Mouse (Mus musculus): Measurements from ENCODE around the gene Slitrk6.

Slitrk6 gene

DNA sequence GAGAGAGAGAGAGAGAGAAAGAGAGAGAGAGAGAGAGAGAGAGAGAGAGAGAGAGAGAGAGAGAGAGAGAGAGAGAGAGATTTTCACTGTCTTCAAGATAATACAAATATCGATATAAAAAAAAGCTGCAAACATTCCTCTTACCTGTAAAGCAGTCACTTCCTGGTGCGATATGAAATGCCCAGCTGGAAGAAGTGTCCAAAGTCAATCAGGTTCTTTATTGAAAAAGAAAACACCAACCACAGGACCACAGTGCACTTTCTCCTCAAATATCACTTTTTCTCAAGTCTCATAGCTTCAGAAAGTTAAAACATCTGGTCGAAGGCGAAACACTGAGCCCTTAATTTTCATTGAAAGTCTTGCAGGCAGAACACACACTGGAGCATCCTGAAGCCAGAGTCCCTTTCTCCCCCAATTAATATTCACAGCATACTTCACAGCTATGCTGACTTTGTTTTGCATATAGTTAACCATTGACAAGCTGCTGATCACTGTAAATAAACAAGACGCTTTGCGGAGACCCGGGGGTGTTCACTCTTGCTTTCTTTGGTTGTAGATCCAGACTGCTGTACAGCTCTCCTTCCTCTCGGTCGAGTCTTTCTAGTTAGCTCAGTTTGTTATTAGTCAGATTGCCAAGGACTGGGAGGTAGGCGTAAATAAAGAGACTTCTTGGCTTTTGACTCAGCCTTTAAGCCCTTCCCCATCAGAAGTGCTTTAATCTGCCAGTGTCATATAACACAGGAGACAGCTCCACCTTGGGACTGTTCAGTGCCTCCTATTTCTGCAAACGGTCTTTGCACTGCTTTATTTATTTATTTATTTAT, at the start of gene Slitrk6:
TSS of gene Slitrk6 (minus strand) at position 666 of the 824 bp plus-strand sequence.
- DNase-seq (ENCODE audit: extremely low spot score), result peak; percentile 42

DNA sequence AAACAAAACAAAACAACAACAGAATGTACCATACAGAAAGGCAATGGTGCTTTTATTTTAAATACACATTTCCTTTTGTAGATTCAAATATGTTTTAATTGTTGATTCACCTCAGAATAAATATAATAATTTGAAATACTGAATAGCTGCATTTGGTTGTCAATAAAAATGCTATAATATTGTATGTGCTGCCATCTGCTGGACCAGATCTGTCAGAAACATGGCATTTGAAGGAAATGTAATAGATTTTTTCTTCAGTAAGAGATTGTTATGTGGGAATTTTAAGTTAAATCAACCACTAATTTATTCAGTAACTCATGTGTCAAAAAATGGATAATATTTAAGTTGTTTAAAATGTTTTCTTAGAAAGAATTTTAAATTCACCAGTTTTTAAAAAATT, 22.6 kb upstream of the Slitrk6 start:
- DNase-seq (ENCODE audit: extremely low spot score), result no peak

DNA sequence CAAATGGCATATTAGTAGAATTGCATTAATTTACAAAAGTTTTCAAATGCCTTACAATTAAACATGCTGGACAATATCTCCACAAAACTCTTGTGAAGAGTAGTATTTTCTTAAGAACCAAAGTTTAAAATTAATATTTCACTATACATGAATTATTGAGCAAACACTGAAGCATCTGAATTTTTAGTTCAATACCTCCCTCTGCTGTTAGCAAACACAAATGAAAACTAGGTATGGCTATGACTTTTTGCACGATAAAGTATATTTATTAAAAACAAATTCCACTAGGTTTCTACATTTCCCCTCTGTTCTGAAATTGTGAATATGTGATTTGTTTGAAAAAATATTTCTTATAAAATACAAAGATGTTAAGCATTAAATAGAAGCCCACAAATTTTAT, 15.7 kb upstream of the Slitrk6 start:
- no peak for DNase-seq (ENCODE audit: extremely low spot score)

DNA sequence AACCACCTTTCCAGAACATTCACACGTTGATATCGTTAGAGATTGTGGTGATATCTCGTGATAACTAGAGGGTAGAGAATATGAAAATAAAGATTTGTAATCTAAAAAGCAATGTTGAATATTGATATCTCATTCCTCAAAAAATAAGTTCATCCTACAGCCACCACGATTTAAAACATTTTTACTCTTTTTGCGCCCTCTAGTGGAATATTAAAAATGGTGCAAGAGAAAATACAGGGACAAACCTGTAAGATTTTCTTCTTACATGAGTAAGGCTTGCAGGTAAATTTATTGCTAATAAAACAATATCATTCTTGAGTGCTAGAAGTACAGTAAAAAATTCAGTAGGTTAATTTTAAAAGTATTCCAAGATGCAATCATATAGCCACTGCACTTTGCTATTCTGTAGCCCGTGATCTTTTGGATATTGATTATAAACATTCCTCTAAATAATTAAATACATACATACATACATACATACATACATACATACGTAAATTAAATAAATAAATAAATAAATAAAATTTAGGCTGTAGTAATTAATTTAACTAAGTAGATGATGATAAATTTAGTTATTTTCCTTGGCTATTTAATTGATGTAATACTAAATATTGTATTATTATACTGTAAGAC, 7.8 kb upstream of the Slitrk6 start:
- peak; percentile 14 for DNase-seq (ENCODE audit: extremely low spot score)

DNA sequence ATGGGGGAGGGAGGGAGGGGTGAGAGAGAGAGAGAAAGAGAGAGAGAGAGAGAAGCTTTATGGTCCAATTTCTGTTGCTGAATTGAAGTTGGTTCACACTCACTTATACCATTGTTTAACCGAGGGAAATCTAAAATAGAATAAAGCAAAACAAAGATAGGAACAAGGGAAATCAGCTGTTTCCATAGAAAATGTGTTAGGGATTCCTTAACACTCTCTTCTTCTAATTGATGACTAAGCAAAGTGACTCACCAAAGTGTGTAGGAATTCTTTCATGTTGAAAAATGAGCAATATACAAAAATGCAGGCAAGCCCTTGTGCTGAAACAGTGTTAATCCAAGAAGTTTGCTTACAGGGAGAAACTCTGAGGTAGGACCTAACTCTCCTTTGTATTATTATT, 6.0 kb upstream of the Slitrk6 start:
- no peak for DNase-seq (ENCODE audit: extremely low spot score)

DNA sequence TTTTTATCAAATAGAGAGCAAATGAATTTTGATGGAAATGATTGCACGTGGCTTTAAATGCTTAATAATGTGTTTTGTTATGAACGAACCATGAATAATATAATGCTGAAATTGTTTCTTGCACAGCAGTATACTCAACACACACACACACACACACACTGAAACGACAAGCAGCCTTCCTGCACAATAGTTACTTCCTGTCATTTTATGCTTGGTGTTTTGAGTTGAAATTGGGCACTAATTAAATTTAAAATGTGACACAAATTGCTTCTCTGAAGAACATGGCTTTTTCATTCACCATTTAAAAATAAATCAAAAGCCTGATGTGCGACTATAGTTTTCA, 330 bp upstream of the Slitrk6 start:
- no peak for DNase-seq (ENCODE audit: extremely low spot score)

DNA sequence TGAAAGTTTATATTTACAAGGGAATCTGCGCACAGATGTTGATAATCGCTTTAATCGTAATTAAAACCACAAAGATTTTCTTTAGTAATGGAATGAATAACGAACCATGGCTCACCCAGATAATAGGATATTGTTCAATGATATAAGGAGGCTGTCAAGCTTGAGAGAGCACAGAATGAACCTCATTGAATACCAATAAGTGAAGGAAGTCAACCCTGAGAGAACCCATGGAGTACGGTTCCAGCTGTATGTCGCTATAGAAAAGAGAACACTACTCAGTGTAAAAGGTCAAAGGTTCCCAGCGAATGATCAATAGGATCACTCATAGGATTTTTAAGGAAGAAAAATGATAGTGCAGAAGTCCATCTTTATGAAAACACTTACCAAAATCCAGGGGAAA, 15.1 kb downstream of the Slitrk6 start:
- DNase-seq (ENCODE audit: extremely low spot score), result peak; percentile 20

DNA sequence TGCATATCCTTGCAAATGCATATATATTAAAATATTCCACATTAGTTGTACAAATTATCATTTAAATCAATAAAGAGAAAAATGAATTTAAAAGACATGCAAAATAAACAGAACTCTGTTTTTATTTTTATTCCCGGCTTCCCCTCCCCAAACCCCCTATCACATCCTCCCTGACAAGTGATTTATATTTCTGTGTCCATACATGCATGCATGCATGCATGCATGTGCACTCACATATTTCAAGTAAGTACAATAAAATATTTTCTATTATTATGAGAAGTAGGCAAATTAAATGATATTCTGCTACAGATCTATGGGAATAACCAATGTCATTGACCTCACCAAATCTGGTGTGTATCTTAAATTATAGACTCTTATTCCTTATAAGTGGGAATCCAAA, 15.6 kb downstream of the Slitrk6 start:
- no peak for DNase-seq (ENCODE audit: extremely low spot score)

DNA sequence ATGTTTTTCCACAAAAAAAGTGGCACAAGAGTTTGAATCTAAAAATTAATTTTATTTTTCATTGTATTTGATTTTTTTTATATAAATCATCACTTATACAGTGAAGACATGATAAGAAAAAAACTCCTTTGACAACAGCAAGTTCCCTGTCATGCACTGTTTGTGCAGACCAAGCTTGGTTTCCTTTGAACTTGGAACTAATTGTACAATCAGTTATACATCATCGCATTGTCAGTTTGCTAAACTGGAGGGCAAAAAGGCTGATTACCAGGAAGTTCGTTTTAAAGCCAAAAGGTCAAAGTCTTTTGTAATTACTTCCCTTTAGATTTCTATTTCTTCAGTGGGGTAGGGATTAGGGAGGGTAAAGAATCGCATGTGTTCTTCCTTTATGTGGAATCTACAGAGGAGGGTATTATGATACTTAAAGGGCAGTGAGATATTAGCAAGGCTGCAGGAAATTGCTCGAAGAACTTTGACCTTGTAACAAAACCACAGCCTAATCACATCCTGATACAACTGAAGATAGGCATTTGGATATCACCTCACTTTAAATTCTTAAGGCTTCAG, 26.5 kb downstream of the Slitrk6 start:
- no peak for DNase-seq (ENCODE audit: extremely low spot score)

DNA sequence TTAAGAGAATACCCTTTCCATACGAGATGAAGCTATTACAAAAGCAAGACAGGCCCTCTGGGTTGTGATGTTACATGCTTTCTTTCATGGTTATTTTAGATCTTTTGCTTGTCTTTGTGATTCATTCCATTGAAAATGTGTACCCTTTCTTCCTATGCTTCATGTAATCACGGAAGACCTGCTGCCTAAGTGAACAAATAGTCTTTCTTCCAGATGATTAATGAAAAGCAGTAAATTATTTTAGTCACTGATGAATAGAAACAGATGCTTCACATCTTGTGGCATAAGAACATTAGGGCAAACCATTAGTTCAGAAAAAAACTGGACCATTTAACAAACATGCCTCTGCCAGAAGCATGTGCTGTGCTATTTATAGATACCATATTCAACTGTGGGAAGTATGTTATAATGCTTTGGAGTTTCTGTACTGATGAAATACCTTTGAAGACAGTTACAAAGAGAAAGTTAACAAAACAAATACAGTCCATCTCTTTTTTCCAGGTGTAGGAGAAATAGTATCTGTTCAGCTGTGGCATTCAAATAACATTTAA, 30.8 kb downstream of the Slitrk6 start:
- DNase-seq (ENCODE audit: extremely low spot score), result no peak

All from embryo, embryonic 9.5 days (tissue).